Mouse (Mus musculus) kidney, embryonic 15.5 days (tissue): ENCODE measurements around the gene Ggt5. TPM values are rescaled to one million over a fixed set of nuclear protein-coding genes. Genes with fewer than 3 reads are reported as not detected.

Source experiments
- ATAC-seq: fragments of 200-750 bp; cut with Nextera tagmentation; replicated peaks from 2 replicates; pipeline ENCODE4 v1.8.0; 2017; ENCODE audit warnings: moderate TSS enrichment; ENCODE audit not compliant: low FRiP score
- H3K27ac ChIP-seq: fragments of 300-500 bp; sonication (generic); 2 replicates; pipeline ENCODE4 v1.5.1; 2015; ENCODE audit warnings: mild to moderate bottlenecking, inconsistent platforms
- H3K27me3 ChIP-seq: fragments of 300-500 bp; sonication (generic); 2 replicates; pipeline ENCODE4 v1.6.1; 2015; ENCODE audit warnings: inconsistent platforms
- H3K36me3 ChIP-seq: fragments of 300-500 bp; sonication (generic); 2 replicates; pipeline ENCODE4 v1.6.1; 2015; ENCODE audit warnings: inconsistent platforms
- H3K4me1 ChIP-seq: fragments of 300-500 bp; sonication (generic); 2 replicates; pipeline ENCODE4 v1.6.1; 2015; ENCODE audit warnings: inconsistent platforms
- H3K4me2 ChIP-seq: fragments of 300-500 bp; sonication (generic); 2 replicates; pipeline ENCODE4 v1.6.1; 2015; ENCODE audit warnings: moderate library complexity, mild to moderate bottlenecking, inconsistent platforms
- H3K4me3 ChIP-seq: fragments of 300-500 bp; sonication (generic); replicated peaks from 2 replicates; pipeline ENCODE4 v1.5.1; 2015; ENCODE audit warnings: mild to moderate bottlenecking, inconsistent platforms
- H3K9ac ChIP-seq: fragments of 300-500 bp; sonication (generic); 2 replicates; pipeline ENCODE4 v1.6.1; 2015; ENCODE audit warnings: mild to moderate bottlenecking, inconsistent platforms
- H3K9me3 ChIP-seq: fragments of 300-500 bp; sonication (generic); replicated peaks from 2 replicates; pipeline ENCODE4 v1.6.1; 2016; ENCODE audit warnings: inconsistent platforms
- WGBS: fragments of 180-500 bp; shearing (Covaris S2); methylation state at CpG from one replicate; pipeline ENCODE4 v1.1.7; 2015; ENCODE audit warnings: mixed read lengths; 5-methylcytosine and 5-hydroxymethylcytosine counted together
- polyA plus RNA-seq: library from polyadenylated mRNA; unstranded; fragments of >200 nt; fragmentation: Nextera tagmentation; extraction: Ambion mirVana; gene quantifications from 2 replicates; pipeline ENCODE4 v1.2.1, GENCODE M21; 2015

The Ggt5 gene
- polyA plus RNA-seq, 1 experiment from 2014 or later: 7.7 TPM

DNA sequence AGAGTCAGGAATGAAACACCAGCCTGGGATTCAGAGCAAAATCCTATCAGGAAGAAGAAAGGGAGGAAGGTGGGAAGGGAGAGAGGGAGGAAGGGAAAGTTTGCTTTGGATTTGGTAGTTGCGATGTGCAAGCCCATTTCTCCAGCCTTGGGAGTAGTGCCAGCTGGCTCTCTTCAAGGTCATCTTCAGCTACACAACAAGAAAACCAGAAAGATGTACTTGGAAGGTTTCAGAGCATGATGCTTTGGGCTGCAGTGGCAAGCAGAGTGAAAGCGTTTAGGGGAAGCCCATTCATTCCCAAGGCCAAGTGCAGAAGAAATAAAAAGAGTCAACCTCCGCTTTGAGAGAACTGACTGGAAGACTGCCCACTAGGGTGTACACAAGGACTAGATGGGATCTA, 38.4 kb downstream of the Ggt5 start:
- no peaks in the 10 kb centered on the region for H3K9me3 ChIP-seq
- H3K4me3 ChIP-seq: no peak overlapping the region
- H3K36me3 ChIP-seq: no peaks in the 10 kb centered on the region
- no peaks in the 10 kb centered on the region for H3K27me3 ChIP-seq
- no peak overlapping the region for H3K4me2 ChIP-seq
- H3K27ac ChIP-seq: no peak overlapping the region
- no peak for ATAC-seq
- no peak overlapping the region for H3K9ac ChIP-seq
- 72% methylated on average over 3 of the region's 3 CpGs for WGBS
- no peaks in the 10 kb centered on the region for H3K4me1 ChIP-seq

GRCm38 (mm10) chr10:75632633-75633032, 43.5 kb downstream of the Ggt5 start:
- no peaks in the 10 kb centered on the region for H3K27me3 ChIP-seq
- ATAC-seq: no peak
- no peaks in the 10 kb centered on the region for H3K9me3 ChIP-seq
- no peak overlapping the region for H3K27ac ChIP-seq
- H3K36me3 ChIP-seq: no peaks in the 10 kb centered on the region
- H3K4me1 ChIP-seq: no peaks in the 10 kb centered on the region
- no peak overlapping the region for H3K9ac ChIP-seq
- WGBS: 41% methylated on average over 5 of the region's 5 CpGs
- no peak overlapping the region for H3K4me2 ChIP-seq
- no peak overlapping the region for H3K4me3 ChIP-seq

DNA sequence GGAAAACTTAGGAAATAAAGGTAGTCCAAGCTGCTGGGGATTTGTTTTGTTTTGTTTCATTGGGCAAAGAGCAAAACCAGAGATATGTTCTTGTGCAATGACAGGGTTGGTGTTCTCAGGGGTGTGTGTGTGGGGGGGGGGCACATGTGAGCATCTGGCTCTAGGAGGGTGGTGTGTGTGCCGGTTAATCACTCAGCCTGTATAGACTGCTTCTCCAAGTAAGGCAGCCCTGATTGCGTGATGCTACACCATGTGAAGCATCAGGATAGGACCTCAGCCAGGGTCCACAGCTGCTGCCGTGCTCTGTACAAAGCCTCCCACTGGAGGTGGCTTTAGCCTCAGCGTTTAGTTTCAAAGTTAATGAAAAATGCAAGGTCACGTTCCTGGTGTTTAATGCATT, 43.9 kb downstream of the Ggt5 start:
- no peak for ATAC-seq
- Histone ChIP-seq H3K9ac (no peak overlapping the region), H3K27ac (no peak overlapping the region), H3K36me3 (no peaks in the 10 kb centered on the region), H3K4me3 (no peak overlapping the region), H3K4me2 (no peak overlapping the region), H3K27me3 (no peaks in the 10 kb centered on the region), H3K9me3 (no peaks in the 10 kb centered on the region), H3K4me1 (no peaks in the 10 kb centered on the region)
- WGBS: 84% methylated on average over 5 of the region's 5 CpGs

DNA sequence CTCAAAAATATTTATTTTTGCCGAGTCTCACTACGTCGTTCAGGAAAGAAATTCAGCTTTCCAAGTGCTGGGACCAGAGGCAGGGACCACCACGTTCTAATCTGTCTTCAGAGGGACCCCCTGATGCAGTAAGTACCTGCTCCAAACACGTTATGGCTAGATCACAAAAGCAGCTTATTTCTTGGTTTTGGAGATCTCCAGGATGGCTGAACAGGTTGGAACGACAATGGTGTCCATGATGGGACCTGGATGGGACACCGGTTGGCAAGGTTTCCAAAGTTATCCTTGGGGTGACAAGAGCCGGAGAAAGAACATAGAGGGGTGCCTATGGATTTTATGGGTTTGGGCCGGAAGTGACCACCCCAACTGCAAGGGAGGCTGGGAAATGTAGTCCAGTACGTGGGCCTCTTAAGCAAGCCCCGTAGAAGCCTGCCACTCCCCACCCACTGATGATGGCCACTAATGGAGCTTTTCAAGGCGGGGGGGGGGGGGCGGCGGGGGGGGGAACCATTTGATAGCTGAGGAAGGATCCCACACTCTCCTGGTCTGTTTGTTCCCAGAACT, 44.5 kb downstream of the Ggt5 start:
- WGBS: 69% methylated on average over 14 of the region's 14 CpGs
- H3K27ac ChIP-seq: no peak overlapping the region
- H3K4me2 ChIP-seq: no peak overlapping the region
- no peaks in the 10 kb centered on the region for H3K27me3 ChIP-seq
- no peaks in the 10 kb centered on the region for H3K9me3 ChIP-seq
- H3K4me3 ChIP-seq: no peak overlapping the region
- ATAC-seq: no peak
- no peaks in the 10 kb centered on the region for H3K4me1 ChIP-seq
- H3K36me3 ChIP-seq: no peaks in the 10 kb centered on the region
- no peak overlapping the region for H3K9ac ChIP-seq

DNA sequence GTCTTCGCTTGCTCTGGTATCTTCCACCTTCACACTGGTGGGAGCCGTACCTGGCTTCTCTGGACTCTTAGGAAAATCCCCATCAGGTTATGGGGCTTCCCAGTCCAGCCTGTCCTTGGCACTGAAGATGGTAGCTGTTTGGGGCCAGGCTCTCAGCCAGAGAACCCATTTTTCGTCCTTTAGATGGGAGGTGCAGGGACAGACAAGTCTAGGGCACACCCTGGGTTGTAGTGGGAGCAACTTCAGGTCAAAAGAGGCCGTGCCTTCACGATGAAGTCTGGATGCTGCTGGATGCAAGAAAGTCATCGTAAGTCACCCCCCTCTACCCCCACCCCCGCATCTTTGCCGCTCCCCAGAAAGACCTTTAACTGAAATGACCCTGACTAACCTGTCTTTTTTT, 45.5 kb downstream of the Ggt5 start:
- WGBS: 92% methylated on average over 8 of the region's 8 CpGs
- no peak for ATAC-seq
- H3K4me1 ChIP-seq: no peaks in the 10 kb centered on the region

GRCm38 (mm10) chr10:75635019-75635692, 46.0 kb downstream of the Ggt5 start:
- no peak for ATAC-seq
- no peaks in the 10 kb centered on the region for H3K27me3 ChIP-seq
- WGBS: 75% methylated on average over 14 of the region's 14 CpGs

More for the DNA sequence above, 45.5 kb downstream of the Ggt5 start:
- Histone ChIP-seq H3K9ac (no peak overlapping the region), H3K36me3 (no peaks in the 10 kb centered on the region), H3K4me3 (no peak overlapping the region), H3K9me3 (no peaks in the 10 kb centered on the region), H3K27ac (no peak overlapping the region), H3K4me2 (no peak overlapping the region), H3K27me3 (no peaks in the 10 kb centered on the region)

DNA sequence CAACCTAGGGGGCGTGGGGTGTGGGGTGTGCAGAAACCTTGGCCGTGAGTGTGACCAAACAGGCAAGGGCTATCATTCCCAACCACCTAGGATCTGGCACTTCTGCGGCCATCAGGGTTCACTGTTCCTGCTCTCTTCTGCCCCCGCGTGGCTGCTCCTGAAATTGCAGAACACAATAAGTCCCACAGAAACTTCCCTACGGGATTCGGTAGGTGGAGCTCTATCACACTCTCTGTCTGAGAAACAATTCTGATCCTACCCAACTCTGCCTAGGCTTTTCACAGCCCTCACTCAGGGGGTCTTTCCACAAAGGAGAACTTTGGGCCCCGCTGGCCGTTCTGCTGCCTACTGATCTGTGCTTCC, 46.5 kb downstream of the Ggt5 start:
- Histone ChIP-seq H3K4me1 (no peaks in the 10 kb centered on the region), H3K4me2 (no peak overlapping the region), H3K27ac (no peak overlapping the region), H3K9me3 (no peaks in the 10 kb centered on the region), H3K27me3 (no peaks in the 10 kb centered on the region), H3K4me3 (no peak overlapping the region), H3K9ac (no peak overlapping the region), H3K36me3 (no peaks in the 10 kb centered on the region)
- ATAC-seq: 0 out of 2 replicates have a peak, but pooled peaks have one; percentile 50
- WGBS: 6% methylated on average over 9 of the region's 9 CpGs

More at GRCm38 (mm10) chr10:75635019-75635692, 46.0 kb downstream of the Ggt5 start:
- Histone ChIP-seq H3K36me3 (no peaks in the 10 kb centered on the region), H3K27ac (no peak overlapping the region), H3K9ac (no peak overlapping the region), H3K9me3 (no peaks in the 10 kb centered on the region), H3K4me1 (no peaks in the 10 kb centered on the region), H3K4me3 (no peak overlapping the region), H3K4me2 (no peak overlapping the region)

GRCm38 (mm10) chr10:75636084-75636786, 47.1 kb downstream of the Ggt5 start:
- no peak for ATAC-seq
- H3K36me3 ChIP-seq: no peaks in the 10 kb centered on the region
- 83% methylated on average over 12 of the region's 12 CpGs for WGBS
- H3K4me3 ChIP-seq: no peak overlapping the region
- H3K4me1 ChIP-seq: no peaks in the 10 kb centered on the region
- H3K9me3 ChIP-seq: no peaks in the 10 kb centered on the region
- no peak overlapping the region for H3K27ac ChIP-seq
- H3K4me2 ChIP-seq: no peak overlapping the region
- no peaks in the 10 kb centered on the region for H3K27me3 ChIP-seq
- no peak overlapping the region for H3K9ac ChIP-seq

GRCm38 (mm10) chr10:75637711-75638110, 48.6 kb downstream of the Ggt5 start:
- WGBS: 90% methylated on average over 11 of the region's 11 CpGs
- ATAC-seq: no peak
- no peaks in the 10 kb centered on the region for H3K36me3 ChIP-seq
- no peaks in the 10 kb centered on the region for H3K27me3 ChIP-seq
- H3K9me3 ChIP-seq: no peaks in the 10 kb centered on the region
- no peak overlapping the region for H3K4me3 ChIP-seq
- no peak overlapping the region for H3K9ac ChIP-seq
- H3K4me2 ChIP-seq: no peak overlapping the region
- H3K27ac ChIP-seq: no peak overlapping the region
- H3K4me1 ChIP-seq: peaks cover 3% of the 10 kb centered on the region; the same call in 1 of the 2 replicates

DNA sequence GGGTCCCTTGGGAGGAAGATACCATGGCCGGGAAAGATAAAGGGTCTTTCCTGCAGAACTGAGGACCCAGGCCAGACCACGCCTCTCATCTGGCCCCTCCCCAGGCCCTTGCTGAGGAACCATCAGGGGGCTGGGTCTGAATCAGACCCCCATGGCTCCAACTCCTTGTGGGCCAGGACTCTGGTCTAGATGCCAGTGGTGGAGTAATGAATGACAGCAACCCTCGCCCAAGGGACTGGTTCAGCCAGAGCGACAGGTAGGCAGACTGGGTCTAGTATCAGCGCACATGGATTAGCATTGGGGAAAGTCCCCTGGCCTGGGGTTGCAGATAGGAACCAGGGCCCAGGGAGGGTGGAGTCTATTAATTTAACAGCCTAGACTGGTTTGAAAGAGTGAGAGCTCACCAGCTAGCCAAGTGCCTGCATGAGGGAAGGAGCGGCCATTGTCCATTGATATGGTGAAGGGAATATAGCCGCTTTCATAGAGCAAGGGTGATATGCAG, 52.6 kb downstream of the Ggt5 start:
- H3K9me3 ChIP-seq: no peaks in the 10 kb centered on the region
- no peak overlapping the region for H3K4me2 ChIP-seq
- no peak overlapping the region for H3K27ac ChIP-seq
- no peak overlapping the region for H3K4me3 ChIP-seq
- H3K4me1 ChIP-seq: peaks cover 23% of the 10 kb centered on the region
- peaks cover 8% of the 10 kb centered on the region; the same call in 1 of the 2 replicates for H3K36me3 ChIP-seq
- WGBS: 90% methylated on average over 7 of the region's 7 CpGs
- H3K9ac ChIP-seq: no peak overlapping the region
- H3K27me3 ChIP-seq: no peaks in the 10 kb centered on the region
- no peak for ATAC-seq

- WGBS: 80% methylated on average over 9 of the region's 9 CpGs
- H3K36me3 ChIP-seq: peaks cover 14% of the 10 kb centered on the region
These were observed 53.3 kb downstream of the Ggt5 start for GRCm38 (mm10) chr10:75642436-75642835.

DNA sequence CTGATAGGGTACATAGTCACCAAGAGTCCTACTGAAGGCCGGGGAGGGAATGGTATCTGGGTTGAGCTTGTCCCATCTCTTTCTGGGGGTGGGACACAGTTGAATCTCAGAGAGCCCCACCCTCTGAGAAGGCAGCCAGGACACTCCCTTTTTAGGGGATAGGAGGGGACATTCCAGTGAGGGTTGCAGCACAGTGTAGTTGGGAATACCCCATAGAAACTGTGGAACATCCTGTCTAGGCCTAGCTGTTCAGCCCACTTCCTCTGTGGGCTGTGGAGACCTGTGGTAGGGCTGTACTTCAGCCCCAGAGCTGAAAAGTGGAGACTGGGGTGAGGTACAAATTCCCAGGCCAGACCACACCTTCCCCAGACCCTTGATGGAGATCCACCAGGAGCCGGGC, 53.8 kb downstream of the Ggt5 start:
- Histone ChIP-seq H3K4me3 (no peak overlapping the region), H3K36me3 (peaks cover 19% of the 10 kb centered on the region), H3K27ac (no peak overlapping the region), H3K9me3 (no peaks in the 10 kb centered on the region), H3K9ac (0 out of 2 replicates have a peak overlapping the region, but pooled peaks have one; percentile 7), H3K27me3 (no peaks in the 10 kb centered on the region), H3K4me1 (peaks cover 23% of the 10 kb centered on the region), H3K4me2 (peak overlapping the region; percentile 42)
- no peak for ATAC-seq
- WGBS: 84% methylated on average over 2 of the region's 2 CpGs

More at GRCm38 (mm10) chr10:75642436-75642835, 53.3 kb downstream of the Ggt5 start:
- Histone ChIP-seq H3K4me3 (no peak overlapping the region), H3K9ac (no peak overlapping the region), H3K27ac (no peak overlapping the region), H3K4me2 (no peak overlapping the region), H3K4me1 (peaks cover 23% of the 10 kb centered on the region), H3K9me3 (no peaks in the 10 kb centered on the region), H3K27me3 (no peaks in the 10 kb centered on the region)
- ATAC-seq: no peak
